Mouse (Mus musculus): ENCODE measurements around the gene Psap. TPM values are rescaled to one million over a fixed set of nuclear protein-coding genes. Genes with fewer than 3 reads are reported as not detected.
"Not testable (repeated sequence)": the region's sequence is repeated elsewhere in the genome, so short reads cannot be mapped to it uniquely, and the experiment has no call there.

The Psap gene
- polyA plus RNA-seq (2021): 1,741 TPM

DNA sequence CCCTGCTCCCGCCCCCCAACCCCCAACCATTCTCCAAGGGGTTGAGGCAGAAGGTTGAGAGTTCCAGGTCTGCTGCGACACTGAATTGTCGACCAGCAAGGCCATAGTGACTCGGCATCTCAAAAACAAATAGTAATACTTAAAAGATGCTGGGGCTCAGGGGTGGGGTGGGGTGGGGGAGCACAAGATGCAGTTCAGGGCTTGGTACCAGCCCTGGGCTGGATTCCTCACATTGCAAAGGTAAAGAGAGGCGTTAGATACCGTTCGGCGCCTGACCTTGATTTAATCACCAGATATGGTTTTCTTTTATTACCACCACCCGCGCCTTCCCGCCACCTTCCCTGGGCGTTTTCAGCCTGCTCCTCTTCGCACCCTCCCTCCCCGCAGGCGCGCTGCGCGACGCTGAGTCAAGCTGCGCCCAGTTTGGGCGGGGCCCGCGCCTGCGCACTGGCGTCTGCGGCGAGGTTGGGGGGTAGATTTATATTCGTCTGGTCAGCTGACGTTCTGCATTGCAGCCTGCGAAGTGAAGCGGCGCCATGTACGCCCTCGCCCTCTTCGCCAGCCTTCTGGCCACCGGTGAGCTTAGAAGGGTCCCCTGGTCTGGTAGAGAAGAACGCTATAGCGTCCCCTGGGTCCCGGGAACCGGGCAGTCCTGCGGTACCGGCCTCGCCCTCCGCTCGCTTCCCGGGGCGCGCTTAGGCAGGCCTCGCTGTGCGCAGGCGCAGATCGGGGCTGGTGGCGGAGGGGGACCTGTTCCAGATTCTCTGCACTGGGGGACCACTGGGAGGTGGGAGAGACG lies at the start of gene Psap:
TSS of gene Psap (plus strand) at position 421 of the 799 bp plus-strand sequence.
- CTCF ChIA-PET: no interaction called here
- ATAC-seq: peak; percentile 74
- POLR2A ChIA-PET: interaction anchor here (0.6 to 1.7 kb wide), 3 partner anchors 13 to 24 kb away, joined by 3 read pairs; no protein-coding TSS in a partner anchor
- in situ Hi-C loops (cut with MboI; ENCODE audit: low pct_unique_long_range_greater_than_20kb): no loop called here
- DNase-seq (ENCODE audit: low read depth, low spot score): peak; percentile 71
- no peaks in the 10 kb centered on the region for H3K27me3 ChIP-seq
- no peak for TF ChIP-seq CTCF (IDR thresholded peaks at IDR 0.05)

GRCm38 (mm10) chr10:60227666-60228065 lies 49.8 kb upstream of the Psap start:
- TF ChIP-seq CTCF (IDR thresholded peaks at IDR 0.05): no peak
- no peaks in the 10 kb centered on the region for H3K27me3 ChIP-seq
- ATAC-seq (no peak), DNase-seq (ENCODE audit: low read depth, low spot score) (no peak)
- ChIA-PET CTCF (interaction anchor here (2.3 to 5.0 kb wide), 2 partner anchors 8 to 37 kb away, joined by 8 to 25 read pairs; partner anchors contain the start of gene Chst3), POLR2A (interaction anchor here (0.5 kb wide), 1 partner anchor 19 kb away, joined by 3 read pairs; no protein-coding TSS in a partner anchor)
- in situ Hi-C loops (cut with MboI; ENCODE audit: low pct_unique_long_range_greater_than_20kb): no loop called here

DNA sequence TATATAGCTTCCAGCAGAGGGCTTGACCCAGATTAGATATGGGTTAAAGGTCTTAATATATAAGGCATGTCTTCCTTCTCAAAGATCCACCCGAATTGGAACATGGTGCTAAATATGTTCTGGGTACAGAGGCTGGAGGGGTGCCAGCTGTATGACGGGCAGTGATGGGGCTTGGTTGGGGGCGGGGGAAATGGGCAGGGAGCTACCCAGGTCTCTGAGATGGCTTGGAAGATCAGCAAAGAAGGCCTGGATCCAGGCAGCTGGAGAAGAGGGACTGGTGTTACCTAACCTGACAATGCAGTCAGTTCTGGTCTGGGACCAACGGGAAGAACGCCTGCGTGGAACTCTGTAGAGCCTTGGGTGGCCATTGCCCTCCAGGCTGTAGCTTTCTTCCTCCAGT lies 48.3 kb upstream of the Psap start:
- ChIA-PET POLR2A (interaction anchor here (0.6 to 0.8 kb wide), 2 partner anchors 29 to 547 kb away, joined by 3 read pairs; no protein-coding TSS in a partner anchor), CTCF (interaction anchor here (0.7 to 5.0 kb wide), 5 partner anchors 9 to 38 kb away, joined by 3 to 25 read pairs (median 8); partner anchors contain the start of gene Chst3)
- ATAC-seq (no peak), DNase-seq (ENCODE audit: low read depth, low spot score) (no peak)
- TF ChIP-seq CTCF (IDR thresholded peaks at IDR 0.05): no peak
- in situ Hi-C loops (cut with MboI; ENCODE audit: low pct_unique_long_range_greater_than_20kb): no loop called here
- no peaks in the 10 kb centered on the region for H3K27me3 ChIP-seq

- in situ Hi-C loops (cut with MboI; ENCODE audit: low pct_unique_long_range_greater_than_20kb): no loop called here
- CTCF ChIA-PET: interaction anchor here (0.9 to 5.0 kb wide), 3 partner anchors 15 to 40 kb away, joined by 3 to 25 read pairs (median 11); no protein-coding TSS in a partner anchor
- ATAC-seq (no peak), DNase-seq (ENCODE audit: low read depth, low spot score) (no peak)
- no peak for TF ChIP-seq CTCF (IDR thresholded peaks at IDR 0.05)
- POLR2A ChIA-PET: interaction anchor here (0.5 kb wide), 1 partner anchor 31 kb away, joined by 3 read pairs; no protein-coding TSS in a partner anchor
- no peaks in the 10 kb centered on the region for H3K27me3 ChIP-seq
Measured at GRCm38 (mm10) chr10:60230321-60231088, 46.9 kb upstream of the Psap start.

DNA sequence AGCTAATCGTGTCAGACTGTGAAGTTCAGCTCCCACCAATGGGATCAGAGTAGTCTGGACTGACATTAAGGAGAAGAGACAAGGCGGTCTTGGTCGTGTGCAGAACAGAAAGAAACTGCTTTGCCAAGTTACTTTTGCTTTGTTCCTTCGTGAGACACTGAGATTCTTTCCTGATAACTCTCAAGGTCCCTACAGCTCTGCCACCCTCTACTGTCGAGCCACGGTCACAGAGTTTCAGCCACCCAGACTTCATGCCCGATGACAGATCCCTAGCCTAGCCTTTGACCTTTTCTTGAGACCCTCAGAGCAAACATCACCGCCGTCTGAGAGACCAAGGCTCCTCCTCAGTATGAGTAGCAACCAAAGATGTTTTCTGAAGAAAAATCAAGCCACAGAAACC lies 43.4 kb upstream of the Psap start:
- no peak for DNase-seq (ENCODE audit: low read depth, low spot score)
- no peak for TF ChIP-seq CTCF (IDR thresholded peaks at IDR 0.05)
- no peaks in the 10 kb centered on the region for H3K27me3 ChIP-seq
- CTCF ChIA-PET: interaction anchor here (1.1 to 1.6 kb wide), 3 partner anchors 11 to 86 kb away, joined by 3 to 4 read pairs (median 4); no protein-coding TSS in a partner anchor
- POLR2A ChIA-PET: no interaction called here
- ATAC-seq: no peak
- in situ Hi-C loops (cut with MboI; ENCODE audit: low pct_unique_long_range_greater_than_20kb): no loop called here

- CTCF ChIA-PET: interaction anchor here (1.4 to 2.3 kb wide), 2 partner anchors 44 to 88 kb away, joined by 6 to 7 read pairs; no protein-coding TSS in a partner anchor
- in situ Hi-C loops (cut with MboI; ENCODE audit: low pct_unique_long_range_greater_than_20kb): loop anchor here (5.0 kb wide), 2 partner anchors 49 to 79 kb away; no protein-coding TSS in a partner anchor
Measured at GRCm38 (mm10) chr10:60235876-60236275, 41.6 kb upstream of the Psap start.

DNA sequence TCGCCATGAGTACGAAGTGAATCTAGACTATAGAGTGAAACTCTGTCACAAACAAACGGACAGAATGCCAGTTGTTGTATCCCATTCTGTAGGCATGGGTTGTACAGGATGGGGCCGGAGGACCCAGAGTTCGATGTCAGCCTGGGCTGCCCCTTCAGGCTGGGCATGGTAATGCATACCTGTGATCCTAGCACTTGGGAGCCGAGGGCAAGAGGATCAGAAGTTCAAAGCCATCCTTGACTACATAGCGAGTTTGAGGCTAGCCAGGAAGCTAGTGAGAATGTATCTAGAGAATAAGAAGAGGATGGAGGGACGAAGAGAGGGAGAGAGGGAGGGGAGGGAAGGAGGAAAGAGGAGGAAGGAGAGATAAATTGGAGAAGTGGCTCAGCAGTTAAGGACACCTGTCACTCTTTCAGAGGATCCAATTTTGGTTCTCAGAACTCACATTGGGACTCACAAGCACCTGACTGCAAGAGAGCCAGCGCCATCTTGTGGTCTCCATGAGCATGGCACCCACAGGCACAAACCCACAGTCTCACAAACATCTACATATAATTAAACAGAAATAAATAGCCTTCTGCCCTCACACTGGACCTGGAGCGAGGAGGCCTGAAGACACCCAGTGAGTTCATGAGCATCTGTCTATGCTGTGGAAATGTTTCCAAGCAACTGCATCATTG lies 39.8 kb upstream of the Psap start:
- POLR2A ChIA-PET: interaction anchor here (0.6 kb wide), 1 partner anchor 939 kb away, joined by 3 read pairs; no protein-coding TSS in a partner anchor

More at GRCm38 (mm10) chr10:60235876-60236275, 41.6 kb upstream of the Psap start:
- POLR2A ChIA-PET; ATAC-seq; H3K27me3 ChIP-seq; DNase-seq (ENCODE audit: low read depth, low spot score): not testable (repeated sequence)

DNA sequence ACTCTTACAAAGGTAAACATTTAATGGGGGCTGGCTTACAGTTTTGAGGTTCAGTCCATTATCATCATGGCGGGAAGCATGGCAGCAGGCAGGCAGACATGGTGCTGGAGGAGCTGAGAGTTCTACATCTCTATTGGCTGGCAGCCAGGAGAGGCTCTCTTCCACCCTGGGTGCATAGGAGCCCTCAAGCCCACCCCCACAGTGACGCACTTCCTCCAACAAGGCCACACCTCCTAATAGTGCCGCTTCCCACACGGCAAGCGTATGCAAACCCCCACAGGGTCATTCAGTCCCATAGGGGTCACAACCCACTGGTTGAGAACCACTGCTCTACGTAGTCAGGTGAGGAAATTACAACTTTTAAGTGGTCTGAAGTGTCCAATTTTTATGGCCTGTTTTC lies 37.0 kb upstream of the Psap start:
- ChIA-PET POLR2A (no interaction called here), CTCF (interaction anchor here (2.7 kb wide), 1 partner anchor 49 kb away, joined by 9 read pairs; no protein-coding TSS in a partner anchor)
- no peak for TF ChIP-seq CTCF (IDR thresholded peaks at IDR 0.05)
- DNase-seq (ENCODE audit: low read depth, low spot score): no peak
- no peaks in the 10 kb centered on the region for H3K27me3 ChIP-seq
- no peak for ATAC-seq
- in situ Hi-C loops (cut with MboI; ENCODE audit: low pct_unique_long_range_greater_than_20kb): no loop called here

More for the DNA sequence above, 39.8 kb upstream of the Psap start:
- peak; percentile 97 for TF ChIP-seq CTCF (IDR thresholded peaks at IDR 0.05)
- no peaks in the 10 kb centered on the region for H3K27me3 ChIP-seq
- CTCF ChIA-PET: interaction anchor here (1.1 to 2.3 kb wide), 7 partner anchors 36 to 89 kb away, joined by 3 to 7 read pairs (median 4); no protein-coding TSS in a partner anchor
- in situ Hi-C loops (cut with MboI; ENCODE audit: low pct_unique_long_range_greater_than_20kb): loop anchor here (5.0 kb wide), 2 partner anchors 50 to 80 kb away; no protein-coding TSS in a partner anchor
- ATAC-seq (no peak), DNase-seq (ENCODE audit: low read depth, low spot score) (no peak)

GRCm38 (mm10) chr10:60243941-60244340 lies 33.5 kb upstream of the Psap start:
- in situ Hi-C loops (cut with MboI; ENCODE audit: low pct_unique_long_range_greater_than_20kb): no loop called here
- ChIA-PET POLR2A (no interaction called here), CTCF (interaction anchor here (0.9 to 5.1 kb wide), 8 partner anchors 9 to 96 kb away, joined by 3 to 33 read pairs (median 4); no protein-coding TSS in a partner anchor)
- ATAC-seq (no peak), DNase-seq (ENCODE audit: low read depth, low spot score) (no peak)
- no peaks in the 10 kb centered on the region for H3K27me3 ChIP-seq
- no peak for TF ChIP-seq CTCF (IDR thresholded peaks at IDR 0.05)
